Mouse (Mus musculus): ENCODE results near the gene Kbtbd4. TPM values are rescaled to one million over a fixed set of nuclear protein-coding genes. Genes with fewer than 3 reads are reported as not detected.

Kbtbd4 gene
- total RNA-seq, 4 experiments from 2014 or later, result 41.4 to 48.0 (median 45.2) TPM

DNA sequence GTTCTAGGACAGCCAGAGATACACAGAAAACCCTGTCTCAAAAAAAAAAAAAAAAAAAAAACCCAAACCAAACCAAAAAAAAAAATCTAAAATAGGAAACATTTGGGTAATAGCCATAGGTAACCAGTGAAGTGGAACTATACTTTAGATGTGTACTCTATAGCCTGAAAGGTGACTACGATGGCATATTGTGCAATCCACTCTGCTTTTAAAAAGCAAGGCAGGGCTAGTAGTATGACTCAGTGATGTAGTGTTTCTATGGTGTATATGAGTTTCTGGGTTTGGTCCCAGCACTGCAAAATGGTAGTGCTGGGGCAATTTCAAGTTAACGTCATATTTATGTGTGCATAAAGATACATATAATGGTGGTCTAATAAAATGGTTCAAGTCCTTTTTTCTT, 2.2 kb downstream of the Kbtbd4 start:
- no peak for DNase-seq

DNA sequence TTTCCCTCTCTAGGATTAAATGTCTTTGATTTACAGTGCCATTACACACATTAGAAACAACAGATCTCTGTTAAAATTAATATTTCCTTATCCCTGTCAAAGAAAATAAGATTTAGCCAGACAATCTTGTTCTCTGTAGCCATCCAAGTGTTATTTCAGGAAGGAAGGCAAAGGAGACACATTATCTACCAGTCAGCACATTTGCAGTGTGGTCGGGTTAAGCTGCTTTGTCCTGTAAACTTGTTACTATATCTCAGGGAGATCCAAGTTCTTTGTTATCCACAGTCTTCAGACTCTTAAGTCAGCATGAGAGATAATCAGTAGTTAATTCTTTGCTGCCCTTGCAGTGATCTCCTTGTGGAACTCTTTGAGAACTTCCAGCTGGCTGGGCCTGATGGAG, 6.3 kb downstream of the Kbtbd4 start:
- no peak for DNase-seq

DNA sequence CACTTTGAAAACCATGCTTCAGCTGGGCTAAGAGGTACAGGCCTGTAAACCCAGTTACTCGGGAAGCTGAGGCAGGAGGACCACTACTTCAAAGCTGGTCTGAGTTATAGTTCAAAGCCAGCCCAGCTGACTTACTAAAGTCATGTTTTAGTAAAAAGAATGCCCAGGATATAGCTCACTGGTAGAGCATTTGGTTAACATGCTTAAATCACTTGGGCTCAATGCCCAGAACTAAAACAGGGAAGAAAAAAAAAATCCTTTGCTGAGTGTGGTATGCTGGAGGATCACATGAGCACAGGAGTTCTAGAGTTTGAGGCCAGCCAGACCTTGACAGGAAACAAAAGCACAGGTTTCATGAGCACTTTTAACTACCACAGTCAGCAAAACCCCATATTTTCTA, 7.1 kb downstream of the Kbtbd4 start:
- no peak for DNase-seq

DNA sequence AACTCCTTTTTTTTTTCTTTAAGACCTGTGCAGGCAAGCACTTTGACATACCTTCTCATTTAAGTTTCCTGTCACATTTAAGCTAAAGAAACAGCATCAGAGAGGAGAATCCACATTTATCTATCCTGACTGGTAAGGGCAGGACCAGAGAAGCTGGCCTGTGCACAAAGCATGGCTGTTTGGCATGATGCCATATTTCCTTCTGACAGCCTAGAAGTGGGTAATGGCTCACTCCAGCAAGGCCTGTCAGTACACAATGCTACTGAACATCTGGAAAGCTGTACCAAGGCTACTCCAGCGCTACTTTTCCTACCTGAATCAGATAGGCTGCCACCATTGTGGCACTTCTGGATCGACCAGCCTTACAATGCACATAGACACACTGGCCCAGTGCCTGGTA, 9.1 kb downstream of the Kbtbd4 start:
- peak; percentile 44 for DNase-seq

DNA sequence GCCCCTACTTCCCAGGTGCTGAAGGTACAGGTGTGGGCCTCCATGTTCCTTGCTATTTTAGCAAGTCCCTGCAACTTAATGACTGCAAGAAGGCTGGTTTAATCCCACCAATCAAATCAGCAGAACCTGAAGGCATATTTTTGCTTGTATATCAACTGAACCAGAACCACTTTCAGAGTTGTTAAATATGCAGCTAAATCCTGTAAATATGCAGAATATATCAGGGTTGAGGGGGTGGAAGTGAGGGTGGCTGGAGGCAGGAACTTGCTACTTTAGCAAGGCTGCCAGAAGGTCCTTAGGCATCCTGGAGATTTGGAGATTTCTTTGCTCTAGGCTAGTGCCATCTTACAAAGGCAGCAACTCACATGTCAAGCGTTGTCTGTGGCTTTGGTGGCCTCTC, 11.0 kb downstream of the Kbtbd4 start:
- DNase-seq, result no peak

DNA sequence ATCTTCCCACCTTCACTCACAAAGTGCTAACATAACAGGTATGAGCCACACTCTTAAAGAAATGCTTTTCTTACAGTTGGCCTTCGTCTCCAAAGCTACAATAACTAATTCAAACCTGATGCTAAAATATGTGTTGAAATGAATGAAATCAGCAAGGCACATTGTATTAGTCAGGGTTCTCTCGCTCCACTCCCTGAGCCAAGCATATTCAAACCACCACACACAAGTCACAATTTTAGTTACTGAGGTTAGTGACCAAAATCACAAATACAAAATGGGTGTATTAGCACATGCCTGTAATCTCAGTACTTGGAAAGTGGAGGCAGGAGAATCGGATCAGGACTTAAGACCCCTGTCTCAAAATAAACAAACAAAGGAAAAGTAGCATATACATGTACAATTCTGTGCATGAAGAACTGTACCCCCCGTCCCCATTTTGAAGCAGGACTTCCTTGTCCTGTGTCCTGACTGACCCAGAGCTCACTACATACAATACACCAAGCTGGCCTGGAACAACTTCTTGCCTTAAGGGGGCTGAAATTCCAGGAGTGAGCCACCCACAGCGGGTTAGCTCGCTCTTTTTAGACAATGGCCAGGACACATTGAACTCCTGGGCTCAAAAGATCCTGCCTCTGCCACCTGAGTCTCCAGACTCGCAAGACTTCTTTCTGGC, 12.2 kb downstream of the Kbtbd4 start:
- DNase-seq, result no peak

DNA sequence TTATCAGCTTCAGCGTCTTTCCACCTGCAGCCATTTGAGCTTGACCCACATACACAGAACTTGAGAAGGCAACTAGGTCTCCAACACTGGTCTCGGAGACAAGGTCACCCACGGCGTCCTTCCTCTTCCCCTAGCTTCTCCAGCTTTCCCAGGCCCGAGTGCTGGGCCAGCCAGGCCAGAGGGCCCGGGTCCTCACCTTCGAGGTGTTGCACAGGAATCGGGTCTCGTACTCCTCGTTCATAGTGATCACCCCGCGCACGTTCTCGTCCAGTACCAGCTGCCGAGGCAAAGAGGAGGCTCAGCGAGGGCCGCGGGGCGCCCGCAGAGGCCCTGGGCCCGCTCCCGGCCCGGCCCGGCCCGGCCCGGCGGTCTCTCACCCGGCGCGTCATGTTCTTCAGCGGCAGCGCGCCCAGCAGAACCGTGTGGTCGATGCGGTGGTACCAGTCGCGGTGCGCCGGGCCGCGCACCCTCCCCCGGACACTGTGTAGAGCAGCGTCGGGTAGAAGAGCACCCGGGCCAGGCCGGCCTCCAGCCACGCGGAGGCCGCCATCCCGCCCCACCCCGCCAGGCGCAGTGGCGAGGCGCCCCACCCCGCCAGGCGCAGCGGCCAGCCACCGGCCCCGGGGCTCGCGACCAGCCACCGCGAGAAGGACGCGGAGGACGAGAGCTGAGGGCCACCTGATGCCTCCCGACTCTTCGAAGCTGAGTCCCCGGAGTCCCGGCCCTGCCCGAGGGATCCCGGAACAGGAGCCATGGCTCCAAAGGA, 12.9 kb downstream of the Kbtbd4 start:
- peak; percentile 53 for DNase-seq

DNA sequence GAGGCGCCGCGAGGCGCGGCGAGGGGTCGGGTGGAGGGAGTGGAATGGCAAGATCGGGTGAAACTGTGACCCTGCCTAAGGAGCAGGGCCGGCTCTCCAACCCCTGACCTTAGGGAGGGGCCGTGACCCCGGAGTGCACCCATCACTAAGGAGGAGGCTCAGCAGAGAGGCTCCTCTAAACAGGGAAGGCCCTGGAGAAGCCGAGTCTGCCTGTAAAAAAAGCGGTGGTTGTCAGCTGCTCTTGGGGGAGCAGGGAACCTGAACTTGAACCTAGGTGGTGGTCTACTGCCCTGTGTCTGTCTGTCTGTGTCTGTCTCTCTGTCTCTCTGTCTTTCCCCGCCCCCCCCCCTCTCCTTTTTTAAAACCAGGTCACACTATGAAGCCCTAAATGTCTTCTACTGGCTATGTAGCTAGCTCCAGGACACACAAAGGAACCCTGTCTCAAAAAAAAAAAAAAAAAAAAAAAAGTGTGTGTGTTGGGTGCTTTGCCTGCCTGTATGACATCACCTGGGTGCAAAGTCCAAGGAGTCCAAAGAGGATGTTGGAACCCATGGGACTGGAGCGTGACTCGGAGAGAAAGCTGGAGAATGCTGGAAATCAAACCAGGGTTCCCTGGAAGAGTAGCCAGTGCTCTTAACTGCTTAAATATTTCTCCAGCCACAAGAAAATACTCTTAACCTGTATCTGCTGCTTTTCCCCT, 13.6 kb downstream of the Kbtbd4 start:
- DNase-seq, result peak; percentile 43

DNA sequence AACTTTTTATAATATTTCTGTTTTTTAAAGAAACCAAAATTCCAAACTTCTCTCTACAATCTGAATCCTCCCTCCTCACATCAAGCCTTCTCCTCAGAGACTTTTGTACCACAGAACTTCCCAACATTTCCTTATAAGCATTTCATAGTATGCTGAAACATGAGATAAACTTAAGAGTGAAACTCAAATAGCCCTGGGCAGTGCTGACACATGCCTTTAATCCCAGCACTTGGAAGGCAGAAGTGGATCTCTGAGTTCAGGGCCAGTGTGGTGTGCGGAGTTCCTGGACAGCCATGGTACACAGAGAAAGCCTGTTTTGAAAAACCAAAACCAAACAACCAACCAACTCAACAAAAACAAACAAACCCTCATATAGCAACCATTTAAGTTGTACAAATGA, 16.6 kb downstream of the Kbtbd4 start:
- no peak for DNase-seq

DNA sequence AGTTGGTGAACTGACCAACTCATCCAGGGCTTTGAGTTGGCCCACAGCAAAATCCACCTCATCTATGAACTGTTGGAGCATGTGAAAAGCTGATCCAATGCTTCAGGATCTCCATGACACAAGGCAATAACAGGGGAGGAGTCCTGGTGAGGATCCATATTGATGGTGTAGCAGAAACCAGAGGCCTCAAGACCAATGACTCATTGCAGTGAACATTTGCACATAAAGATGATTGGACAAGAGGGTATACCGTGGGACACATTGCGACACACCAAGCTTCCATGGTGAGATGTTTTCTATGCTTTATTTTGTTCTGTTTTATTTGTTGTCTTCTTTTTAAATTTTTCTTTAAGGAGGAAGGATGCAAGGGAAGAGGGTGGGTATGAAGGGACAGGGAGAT, 18.1 kb downstream of the Kbtbd4 start:
- no peak for DNase-seq

DNA sequence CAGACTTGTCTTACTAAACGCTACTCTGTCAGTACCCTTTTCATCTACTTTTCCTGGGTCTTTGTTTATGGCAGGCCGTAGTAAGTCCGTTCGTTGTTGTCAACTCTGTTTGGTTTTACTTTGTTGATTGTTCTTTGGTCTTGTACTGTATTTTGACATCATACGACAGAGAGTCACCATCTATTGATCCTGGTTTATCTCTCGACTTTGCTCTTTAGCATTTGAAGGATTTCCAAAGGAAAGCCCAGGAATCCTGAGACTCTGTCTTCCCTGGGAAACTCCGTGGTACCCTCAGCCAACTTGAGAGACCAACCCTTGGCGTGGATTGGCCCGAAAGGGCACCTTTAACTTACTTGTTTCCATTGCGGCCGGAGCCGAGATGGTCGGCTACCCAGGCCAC, 24.0 kb downstream of the Kbtbd4 start:
- no peak for DNase-seq

DNA sequence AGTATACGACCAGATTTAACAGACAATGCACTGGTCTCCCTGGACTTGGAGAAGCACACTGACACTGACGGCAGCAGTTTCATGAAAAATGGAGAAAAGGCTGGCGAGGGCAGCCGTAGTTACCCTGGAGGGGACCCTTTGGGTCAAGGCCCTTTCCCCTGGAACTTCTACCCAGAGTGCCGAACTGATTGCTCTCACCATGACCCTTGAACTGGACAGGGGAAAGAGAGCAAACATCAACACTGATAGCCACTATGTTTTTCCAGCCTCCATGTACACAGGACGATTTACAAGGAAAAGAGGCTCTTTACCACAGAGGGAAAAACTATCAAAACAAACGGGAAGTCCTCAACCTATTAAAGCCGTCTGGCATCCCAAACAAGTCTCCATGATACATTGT, 27.3 kb downstream of the Kbtbd4 start:
- DNase-seq, result no peak

DNA sequence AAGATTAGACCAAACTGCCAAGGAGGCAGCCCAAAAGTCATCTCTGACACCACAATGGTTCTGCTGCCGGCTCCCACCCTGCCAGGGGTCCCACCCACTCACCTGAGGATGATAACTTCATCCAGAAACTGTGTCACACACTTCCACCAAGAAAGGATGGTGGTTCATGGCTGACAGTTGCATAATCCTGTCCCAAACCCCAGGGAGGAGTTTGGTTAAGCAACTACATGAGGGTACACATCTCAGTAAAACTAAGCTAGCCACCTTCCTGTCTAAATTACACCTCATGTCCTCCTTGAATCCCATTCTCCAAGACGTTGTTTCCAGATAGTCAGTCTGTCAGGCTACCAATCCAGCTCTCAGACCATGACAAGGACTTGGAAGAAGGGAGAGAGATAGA, 27.7 kb downstream of the Kbtbd4 start:
- DNase-seq, result no peak

DNA sequence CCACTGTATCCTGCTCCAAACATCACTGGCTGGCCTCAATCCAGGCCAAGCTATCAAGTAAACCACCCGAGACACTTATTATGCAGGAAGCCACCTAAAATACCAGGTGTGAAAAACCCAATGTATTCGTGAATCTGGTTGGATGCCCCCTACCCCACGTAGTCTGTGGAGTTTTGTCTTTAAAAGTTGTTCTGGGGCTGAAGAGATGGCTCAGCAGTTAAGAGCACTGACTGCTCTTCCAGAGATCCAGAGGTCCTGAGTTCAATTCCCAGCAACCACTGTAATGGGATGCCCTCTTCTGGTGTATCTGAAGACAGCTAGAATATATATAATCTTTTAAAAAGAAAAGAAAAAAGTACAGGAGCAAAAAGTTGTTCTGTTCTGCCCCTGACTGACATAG, 33.8 kb downstream of the Kbtbd4 start:
- DNase-seq, result no peak

DNA sequence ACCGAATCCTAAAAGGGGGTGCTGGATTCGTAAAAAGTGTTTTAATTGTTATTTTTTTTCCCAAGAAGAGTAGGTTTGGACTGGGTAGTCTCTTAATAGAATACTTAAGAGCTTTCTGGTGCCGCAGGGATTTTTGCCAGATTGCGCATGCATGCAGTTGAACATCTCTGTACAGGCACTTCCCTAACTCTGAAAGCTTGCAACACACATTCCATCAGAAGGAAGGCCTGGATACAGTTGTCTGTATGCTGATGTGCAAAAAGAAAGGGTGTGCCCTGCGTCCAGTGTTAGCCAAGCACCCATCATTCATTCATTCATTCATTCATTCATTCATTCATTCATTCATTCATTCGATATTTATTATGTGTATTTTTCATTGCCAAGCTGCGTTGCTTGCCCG, 35.2 kb downstream of the Kbtbd4 start:
- no peak for DNase-seq

DNA sequence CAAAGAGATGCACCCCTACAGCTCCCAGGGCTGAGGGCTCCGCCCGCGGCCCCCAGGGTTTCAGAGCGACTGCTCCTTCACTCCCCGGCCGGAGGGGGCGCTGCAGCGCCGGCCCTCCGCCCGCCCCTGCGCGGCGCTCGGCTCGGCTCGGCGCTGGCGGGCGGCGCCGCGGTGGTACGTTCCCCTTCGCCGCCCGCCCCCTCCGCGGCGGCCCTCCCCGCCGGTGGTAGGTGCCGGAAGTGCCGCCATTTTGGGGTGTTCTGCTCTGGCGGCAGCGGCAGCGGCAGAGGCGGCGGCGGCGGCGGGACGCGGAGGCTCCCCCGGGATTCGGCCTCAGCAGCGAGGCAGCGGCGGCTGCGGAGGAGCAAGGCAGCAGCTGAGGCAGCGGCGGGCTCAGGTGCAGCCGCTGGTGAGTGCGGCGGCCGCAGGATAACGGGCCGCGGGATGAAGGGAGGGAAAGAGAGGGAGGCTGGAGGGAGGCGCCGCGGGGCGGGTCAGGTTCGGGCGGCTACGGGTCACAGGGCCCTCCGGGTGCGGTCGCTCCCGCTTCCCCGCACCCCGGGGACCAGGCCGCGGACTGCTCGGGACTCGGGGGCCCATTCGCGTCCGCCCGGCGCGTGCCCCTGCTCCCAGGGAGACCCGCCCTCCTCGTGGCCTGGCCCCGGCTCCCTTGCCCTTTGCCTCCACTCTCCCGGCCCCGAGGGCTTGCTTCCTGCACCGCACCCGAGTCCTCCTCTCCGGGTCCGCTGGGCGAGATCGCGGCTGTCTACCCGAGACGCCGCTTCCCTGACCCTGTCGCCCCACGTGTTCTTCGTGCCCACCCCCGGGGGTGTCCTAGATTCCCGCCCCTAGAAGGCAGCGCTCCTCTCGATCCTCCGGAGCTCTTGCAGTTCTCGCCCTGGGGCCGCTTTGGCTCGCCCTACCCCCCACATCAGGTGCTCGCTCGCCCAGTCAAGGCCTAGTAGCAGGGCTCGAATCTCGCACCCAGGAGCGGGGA, 36.0 kb downstream of the Kbtbd4 start, which contains the start of gene Celf1:
TSS of gene Celf1 (plus strand) at position 150 of the 997 bp plus-strand sequence.
- DNase-seq, result peak; percentile 62

DNA sequence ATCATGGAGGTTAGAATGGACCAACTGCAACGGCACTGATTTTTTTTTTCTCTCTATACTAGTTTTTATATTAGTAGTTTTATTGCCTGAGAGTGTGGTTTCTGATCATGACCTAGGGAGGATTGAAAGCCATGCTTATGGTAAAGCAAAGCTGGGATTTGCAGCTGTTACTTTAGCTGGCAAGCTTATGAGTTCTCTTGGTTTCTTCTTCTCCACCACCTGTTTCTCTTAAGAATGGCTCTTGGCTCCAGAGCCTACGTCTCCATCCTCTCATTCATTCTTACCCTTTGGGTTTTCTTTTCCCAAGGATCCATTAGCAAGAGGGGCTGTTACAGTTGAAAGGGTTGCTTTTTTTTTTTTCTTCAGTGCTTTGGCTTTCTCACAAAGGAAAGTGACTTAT, 37.2 kb downstream of the Kbtbd4 start:
- no peak for DNase-seq

DNA sequence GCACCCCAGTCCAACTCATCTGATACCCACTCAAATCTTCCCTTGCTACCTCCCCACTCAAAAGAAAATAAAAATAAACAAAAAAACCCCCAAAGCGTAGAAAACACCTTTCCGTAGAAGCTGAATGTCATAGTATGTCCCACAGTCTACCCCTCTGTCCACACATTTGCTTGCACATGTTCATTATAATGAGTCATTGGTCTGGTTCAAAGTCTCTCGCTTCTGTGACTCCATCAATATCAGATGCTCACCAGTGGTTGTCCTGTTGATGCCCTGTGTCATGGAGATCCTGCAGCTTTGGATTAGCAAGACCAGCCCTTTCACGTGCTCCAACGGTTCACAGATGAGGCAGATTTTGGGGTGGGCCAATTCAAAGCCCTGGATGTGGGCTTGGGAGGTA, 45.6 kb downstream of the Kbtbd4 start:
- DNase-seq, result no peak

DNA sequence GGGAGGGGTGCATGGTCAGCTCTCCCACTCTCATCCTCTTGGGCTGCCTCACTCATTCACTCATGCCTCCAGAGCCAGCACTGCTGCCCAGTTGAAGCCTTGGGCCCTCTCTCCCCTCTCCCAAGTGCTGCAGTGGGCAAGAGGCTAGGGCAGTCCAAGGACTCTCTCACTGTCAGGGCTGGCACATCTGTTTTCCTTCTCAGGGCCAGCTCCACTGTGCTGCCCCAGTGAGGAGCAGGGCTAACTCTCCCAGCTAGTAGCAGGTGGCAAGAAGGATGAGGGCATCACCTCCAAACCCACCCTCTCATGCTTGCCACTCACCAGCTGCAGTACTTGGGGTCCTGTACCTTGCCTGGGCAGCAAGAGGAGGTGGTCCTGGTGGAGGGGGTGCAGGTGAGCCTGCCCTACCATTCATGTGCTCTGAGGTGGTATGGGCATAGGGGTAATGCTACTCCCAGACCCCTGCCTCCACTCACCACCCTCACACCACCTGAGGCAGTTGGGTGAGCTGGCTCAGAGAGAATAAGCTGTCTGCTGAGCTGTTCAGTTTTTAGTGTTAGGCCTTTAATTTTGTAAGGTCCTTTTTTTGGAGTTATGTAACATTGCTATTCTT, 46.1 kb downstream of the Kbtbd4 start:
- DNase-seq, result peak; percentile 34

DNA sequence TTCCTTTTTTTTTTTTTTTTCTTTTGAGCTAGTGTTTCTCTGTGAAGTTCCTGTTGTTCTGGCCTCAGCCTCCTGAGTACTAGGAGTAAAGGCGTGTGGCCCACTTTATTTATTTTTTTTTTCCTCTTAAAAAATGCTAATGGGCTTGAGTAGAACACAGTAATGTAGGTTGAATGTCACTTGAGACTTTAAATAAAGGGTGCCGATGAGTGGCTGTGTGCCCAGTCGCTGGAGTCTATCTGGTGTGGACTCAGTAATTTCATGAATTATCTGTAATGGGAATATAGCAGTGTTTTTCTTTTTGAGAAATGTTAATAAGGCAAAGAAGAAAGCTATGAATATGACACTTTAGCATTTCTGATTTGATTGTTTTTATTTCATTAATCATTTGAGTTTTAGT, 48.9 kb downstream of the Kbtbd4 start:
- no peak for DNase-seq

DNA sequence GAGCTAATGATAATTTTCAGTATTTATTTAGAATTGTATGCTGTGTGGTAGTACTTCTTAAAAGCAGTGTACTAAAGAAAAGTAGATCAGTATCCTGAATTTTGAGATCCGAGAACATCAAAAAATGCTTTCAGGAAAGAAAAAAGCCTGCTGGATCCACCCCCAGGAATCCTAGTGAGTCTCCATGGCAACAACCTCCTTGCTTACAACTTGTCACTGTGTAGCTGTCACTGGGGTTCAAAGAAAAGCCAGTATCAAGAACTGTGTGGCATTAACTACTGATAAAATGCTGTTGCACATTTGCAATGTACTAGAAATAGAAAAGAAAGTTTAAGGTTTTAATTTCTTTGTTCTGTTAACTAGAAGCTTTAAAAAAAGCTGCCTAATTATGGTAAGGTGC, 51.5 kb downstream of the Kbtbd4 start:
- DNase-seq, result no peak

DNA sequence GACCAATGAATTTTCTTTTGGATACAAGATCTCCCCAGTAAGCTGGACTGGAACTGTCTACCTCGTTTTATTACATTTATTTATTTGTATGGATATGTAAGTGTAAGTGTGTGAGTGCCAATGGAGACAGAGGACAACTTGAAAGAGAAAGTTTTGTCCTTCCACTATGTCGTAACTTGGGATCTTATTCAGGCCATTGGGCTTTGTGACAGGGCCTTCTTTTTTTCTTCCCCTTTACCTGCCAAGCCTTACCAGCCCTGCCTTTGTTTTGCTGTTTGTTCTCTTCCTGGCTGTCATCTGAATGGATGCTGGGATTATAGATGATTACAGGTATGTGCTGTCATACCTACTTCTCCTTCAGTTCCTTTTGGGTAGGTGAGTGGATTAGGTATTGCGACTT, 54.3 kb downstream of the Kbtbd4 start:
- no peak for DNase-seq
